Mouse (Mus musculus): Measurements from ENCODE around the gene Slc38a2.

- TF ChIP-seq FLI1 (IDR thresholded peaks at IDR 0.05; ENCODE audit: low read length) (no peak), GATA1 (IDR thresholded peaks at IDR 0.05; ENCODE audit: borderline replicate concordance, low read length) (no peak)
These were observed 47.0 kb downstream of the Slc38a2 start for GRCm38 (mm10) chr15:96652531-96652930.
